Comparison of ENCODE assay signal across 9 mouse cellular contexts in the genomic region with DNA sequence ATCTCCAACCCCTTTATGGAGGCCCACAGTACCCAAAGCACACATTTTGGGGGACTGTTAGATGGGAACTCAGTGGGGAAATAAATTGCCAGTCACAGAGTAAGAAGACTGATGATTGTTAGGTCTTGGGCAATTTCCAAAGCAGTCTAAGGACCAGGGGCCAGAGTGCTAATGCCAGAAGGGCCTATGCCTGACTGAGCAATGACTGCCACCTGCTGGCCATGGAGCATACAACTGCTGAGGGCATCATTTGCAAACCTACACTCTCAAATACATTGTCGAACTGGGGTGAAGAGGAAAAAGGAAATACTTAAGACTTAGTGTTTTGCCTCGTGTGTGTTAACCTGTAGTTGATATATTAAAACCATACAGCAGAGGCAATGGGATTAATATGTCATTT. TPM values are rescaled to one million over a fixed set of nuclear protein-coding genes. Genes with fewer than 3 reads are reported as not detected.
DNase-seq lines count a peak whose midpoint lies in the region; ATAC-seq lines count a peak whose summit lies in the region.
"Not testable (repeated sequence)": the region's sequence is repeated elsewhere in the genome, so short reads cannot be mapped to it uniquely, and the experiment has no call there.
"Had no signal": no experiment of that assay in that cellular context is flagged by ENCODE, and none has a peak within 500 bp of the region (broad histone marks: within the 10 kb centered on the region; RNA-seq: fewer than 3 reads in every experiment).

No protein-coding gene starts in this region.

- DNase-seq in CD4-positive helper T cell, adult 2 months (ENCODE audit: low read depth, low spot score), result peak; percentile 28
- DNase-seq in brain, adult 2 months (ENCODE audit: low read depth, low spot score), result peak; percentile 48
- peak; percentile 16 for DNase-seq in embryo, embryonic 11.5 days (ENCODE audit: low read depth, low spot score)
- peak; percentile 85 for DNase-seq in heart, adult 11 months
- DNase-seq in kidney, adult 11 months, result peak; percentile 22
- DNase-seq in liver, result peak; percentile 49
- peak; percentile 11 to 47 for DNase-seq in spleen, postnatal 36 days (ENCODE audit: low spot score in 2 of 2)

- not testable (repeated sequence) for H3K4me2 ChIP-seq in midbrain, embryonic 16.5 days (ENCODE audit: low read length)

- 42% methylated on average over 2 of the region's 2 CpGs for WGBS in midbrain, embryonic 16.5 days

- not testable (repeated sequence) for H3K36me3 ChIP-seq in midbrain, embryonic 16.5 days (ENCODE audit: control insufficient read depth, insufficient read depth, low read length)

- not testable (repeated sequence) for H3K4me3 ChIP-seq in midbrain, embryonic 16.5 days (ENCODE audit: low read depth, low read length)

- H3K4me1 ChIP-seq in midbrain, embryonic 16.5 days (ENCODE audit: control insufficient read depth, insufficient read depth, low read length), result not testable (repeated sequence)

- ATAC-seq in midbrain, embryonic 16.5 days, result peak; percentile 32; the same call in 1 of the 2 replicates

- not testable (repeated sequence) for H3K27me3 ChIP-seq in midbrain, embryonic 16.5 days (ENCODE audit: control insufficient read depth, insufficient read depth, low read depth, low read length)

- not testable (repeated sequence) for H3K9ac ChIP-seq in midbrain, embryonic 16.5 days (ENCODE audit: low read depth, low read length)

- not testable (repeated sequence) for H3K9me3 ChIP-seq in midbrain, embryonic 16.5 days (replicated peaks; ENCODE audit: control insufficient read depth, low read length, poor library complexity, severe bottlenecking)

- H3K27ac ChIP-seq in midbrain, embryonic 16.5 days (ENCODE audit: low read length), result not testable (repeated sequence)

RNA-seq across cellular contexts. Expression of gene Cybb, which starts 32.4 kb away (rescaled TPM):
- 0.11 and 0.40 TPM in 2 replicates for polyA plus RNA-seq in midbrain, embryonic 16.5 days (2015; fragmentation: Nextera tagmentation; extraction: Ambion mirVana)

RNA-seq across cellular contexts. Expression of gene H2al1o, which starts 52.2 kb away (rescaled TPM):
- not detected in 2 replicates for polyA plus RNA-seq in midbrain, embryonic 16.5 days (2015; fragmentation: Nextera tagmentation; extraction: Ambion mirVana)
- polyA plus RNA-seq: midbrain, embryonic 15.5 days had no signal

Comparison
In these comparisons a context has a peak if more than half of its experiments do, and no peak if none do; other contexts are left out.
1. DNase-seq: peak in every context shown above with its lines; median percentile 85 in heart, adult 11 months; 49 in liver; 48 in brain, adult 2 months; 29 in spleen, postnatal 36 days; 28 in CD4-positive helper T cell, adult 2 months; 22 in kidney, adult 11 months; 16 in embryo, embryonic 11.5 days.